Mouse (Mus musculus) liver, embryonic 16.5 days (tissue): ENCODE results near the gene Ttc34. TPM values are rescaled to one million over a fixed set of nuclear protein-coding genes. Genes with fewer than 3 reads are reported as not detected.

Experiments used
- ATAC-seq: fragments of 200-750 bp; cut with Nextera tagmentation; 2 replicates; pipeline ENCODE4 v1.8.0; 2017; ENCODE audit warnings: low read depth, mild to moderate bottlenecking, moderate number of reproducible peaks, moderate library complexity
- H3K27ac ChIP-seq: fragments of 300-500 bp; sonication (generic); 2 replicates; pipeline ENCODE4 v1.5.1; 2014; ENCODE audit warnings: mild to moderate bottlenecking, low read length
- H3K27me3 ChIP-seq: fragments of 300-500 bp; sonication (generic); 2 replicates; pipeline ENCODE4 v1.6.1; 2014; ENCODE audit warnings: low read depth, low read length, mixed read lengths; ENCODE audit not compliant: control insufficient read depth, insufficient read depth
- H3K36me3 ChIP-seq: fragments of 300-500 bp; sonication (generic); 2 replicates; pipeline ENCODE4 v1.6.1; 2014; ENCODE audit warnings: mild to moderate bottlenecking; ENCODE audit not compliant: control insufficient read depth, insufficient read depth
- H3K4me1 ChIP-seq: fragments of 300-500 bp; sonication (generic); 2 replicates; pipeline ENCODE4 v1.6.1; 2014; ENCODE audit warnings: low read depth, low read length, mixed read lengths; ENCODE audit not compliant: control insufficient read depth
- H3K4me2 ChIP-seq: fragments of 300-500 bp; sonication (generic); 2 replicates; pipeline ENCODE4 v1.6.1; 2014; ENCODE audit warnings: low read depth, low read length, mixed read lengths
- H3K4me3 ChIP-seq: fragments of 300-500 bp; sonication (generic); 2 replicates; pipeline ENCODE4 v1.5.1; 2014; ENCODE audit warnings: low read depth, mild to moderate bottlenecking, low read length
- H3K9ac ChIP-seq: fragments of 300-500 bp; sonication (generic); 2 replicates; pipeline ENCODE4 v1.6.1; 2014; ENCODE audit warnings: low read depth, low read length
- H3K9me3 ChIP-seq: fragments of 300-500 bp; sonication (generic); replicated peaks from 2 replicates; pipeline ENCODE4 v1.6.1; 2016; ENCODE audit warnings: low read length; ENCODE audit not compliant: control insufficient read depth
- WGBS: fragments of 180-500 bp; shearing (Covaris S2); extraction: QIAGEN DNeasy Blood & Tissue Kit; methylation state at CpG from one replicate; pipeline ENCODE4 v1.1.7; 2014; ENCODE audit not compliant: insufficient replicate concordance; 5-methylcytosine and 5-hydroxymethylcytosine counted together
- polyA plus RNA-seq: library from polyadenylated mRNA; unstranded; fragments of >200 nt; fragmentation: Nextera tagmentation; extraction: Ambion mirVana; gene quantifications from 2 replicates; pipeline ENCODE4 v1.2.1, GENCODE M21; 2015

The Ttc34 gene
- polyA plus RNA-seq, 1 experiment from 2014 or later: not detected

DNA sequence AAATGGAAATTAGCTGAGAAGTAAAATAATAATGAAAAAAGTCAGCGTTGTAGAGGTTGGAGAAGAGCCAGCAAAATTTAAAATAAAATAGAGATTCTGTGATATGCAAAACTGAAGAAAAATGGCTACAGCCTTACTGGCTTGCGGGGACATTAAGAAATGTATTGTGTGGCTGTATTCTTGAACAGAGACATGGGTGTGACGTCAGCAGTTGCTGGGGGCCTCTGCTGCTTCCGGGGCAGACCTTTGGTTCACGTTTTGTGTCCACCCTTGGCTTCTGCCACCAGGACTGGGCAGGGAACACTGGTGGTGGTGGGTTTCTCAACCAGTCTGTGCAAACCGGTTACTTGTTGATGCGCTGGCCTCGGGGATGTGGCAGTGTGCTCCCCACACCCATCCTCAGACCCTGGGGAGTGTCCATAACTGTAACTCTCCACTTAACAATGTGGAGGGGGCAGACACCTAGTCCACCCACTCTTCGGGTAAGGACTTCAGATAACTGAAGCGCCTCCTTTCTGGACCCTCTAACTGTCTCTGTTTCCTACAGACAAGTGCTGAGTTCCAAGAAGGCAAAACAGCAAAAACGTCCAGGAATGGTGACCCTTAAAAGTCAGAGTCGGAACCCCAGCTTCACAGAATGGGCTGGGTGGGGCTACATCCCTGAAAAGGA is 17.6 kb downstream of the Ttc34 start:
- peaks cover 32% of the 10 kb centered on the region for H3K27me3 ChIP-seq
- 43% methylated on average over 12 of the region's 12 CpGs for WGBS

DNA sequence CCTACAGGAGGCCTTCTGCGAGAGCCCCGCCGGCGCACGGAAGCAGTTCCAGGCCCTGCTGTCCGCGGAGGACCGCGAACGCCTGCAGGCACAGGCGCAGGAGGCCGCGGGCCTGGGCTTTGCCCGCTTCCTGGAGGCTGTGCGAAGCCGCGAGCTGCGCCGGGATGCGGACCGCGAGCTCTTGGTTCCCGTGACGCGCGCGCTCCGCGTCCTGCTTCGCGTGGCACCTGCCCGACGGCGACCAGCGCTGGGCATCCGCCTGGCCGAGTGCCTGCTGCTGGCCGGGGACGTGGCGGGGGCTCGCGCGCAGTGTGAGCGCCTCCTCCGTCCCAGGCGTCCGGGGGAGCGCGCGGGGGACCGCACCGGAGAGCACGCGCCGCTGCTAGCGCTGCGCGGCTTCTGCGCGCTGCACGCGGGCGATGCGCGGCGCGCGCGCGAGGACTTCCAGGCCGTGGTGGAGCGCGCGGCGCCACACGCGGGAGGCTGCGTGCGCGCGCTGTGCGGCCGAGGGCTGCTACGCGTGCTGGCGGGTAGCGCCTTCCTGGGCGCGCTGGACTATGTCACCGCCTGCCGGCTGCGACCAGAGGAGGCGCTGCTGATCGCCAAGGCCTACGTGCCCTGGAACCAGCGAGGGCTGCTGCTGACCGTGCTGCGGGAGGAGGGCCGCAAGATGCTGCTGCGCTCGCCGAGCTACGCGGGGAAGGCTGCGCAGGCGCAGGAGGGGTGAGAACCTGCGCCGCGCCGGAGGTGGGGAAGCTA is 18.6 kb downstream of the Ttc34 start:
- 0 out of 2 replicates have a peak, but pooled peaks have one; percentile 48 for ATAC-seq
- Histone ChIP-seq H3K36me3 (no peaks in the 10 kb centered on the region), H3K4me1 (no peaks in the 10 kb centered on the region; the same call in 1 of the 2 replicates), H3K27ac (no peak overlapping the region), H3K9ac (no peak overlapping the region), H3K4me3 (peak overlapping the region; percentile 38), H3K27me3 (peaks cover 32% of the 10 kb centered on the region), H3K4me2 (peak overlapping the region; percentile 53), H3K9me3 (no peaks in the 10 kb centered on the region)
- WGBS: under 1% methylated on average over 95 of the region's 110 CpGs

More for the DNA sequence above, 17.6 kb downstream of the Ttc34 start:
- no peak overlapping the region for H3K27ac ChIP-seq
- H3K9ac ChIP-seq: no peak overlapping the region
- no peak for ATAC-seq
- no peaks in the 10 kb centered on the region for H3K9me3 ChIP-seq
- H3K4me2 ChIP-seq: no peak overlapping the region
- no peak overlapping the region for H3K4me3 ChIP-seq
- H3K4me1 ChIP-seq: no peaks in the 10 kb centered on the region; the same call in 1 of the 2 replicates
- H3K36me3 ChIP-seq: no peaks in the 10 kb centered on the region

DNA sequence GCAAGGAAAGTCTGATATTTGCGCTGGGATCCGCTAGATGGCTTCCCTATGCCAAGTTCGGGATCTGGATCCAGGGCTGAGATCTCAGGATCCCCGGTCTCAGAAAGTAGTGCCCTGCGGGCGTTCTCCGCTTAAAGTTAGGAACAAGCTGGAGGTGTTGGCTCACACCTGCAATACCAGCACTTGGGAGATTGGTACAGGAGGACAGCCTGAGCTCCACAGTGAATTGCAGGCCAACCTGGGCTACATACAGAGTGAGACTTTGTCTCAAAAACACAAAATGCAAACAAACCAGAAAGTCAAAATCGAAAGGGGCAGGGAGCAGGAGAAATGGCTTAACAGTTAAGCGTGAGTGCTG is 19.2 kb downstream of the Ttc34 start:
- H3K4me2 ChIP-seq: peak overlapping the region; percentile 53
- no peaks in the 10 kb centered on the region; the same call in 1 of the 2 replicates for H3K4me1 ChIP-seq
- no peak overlapping the region for H3K27ac ChIP-seq
- 21% methylated on average over 9 of the region's 9 CpGs for WGBS
- no peaks in the 10 kb centered on the region for H3K9me3 ChIP-seq
- H3K9ac ChIP-seq: no peak overlapping the region
- no peak for ATAC-seq
- peaks cover 32% of the 10 kb centered on the region for H3K27me3 ChIP-seq
- H3K36me3 ChIP-seq: no peaks in the 10 kb centered on the region
- peak overlapping the region; percentile 38 for H3K4me3 ChIP-seq

DNA sequence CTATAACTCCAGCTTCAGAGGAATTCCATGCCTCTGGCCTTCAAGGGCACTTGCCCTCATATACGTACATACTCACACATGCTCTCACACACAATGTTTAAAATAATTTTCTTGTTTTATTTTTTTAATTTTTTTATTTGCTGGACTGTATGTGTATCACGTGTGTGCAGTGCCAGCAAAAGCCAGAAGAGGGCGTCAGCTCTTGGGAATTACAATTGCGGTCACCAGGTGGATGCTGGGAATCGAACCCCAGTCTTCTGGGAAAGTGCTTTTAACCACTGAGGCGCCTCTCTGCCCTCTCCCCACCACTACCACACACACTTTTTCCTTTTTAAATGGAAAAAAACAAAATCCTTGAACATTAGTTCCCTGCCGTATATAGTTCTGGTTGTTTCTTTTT is 19.6 kb downstream of the Ttc34 start:
- H3K4me3 ChIP-seq: no peak overlapping the region
- no peak overlapping the region for H3K9ac ChIP-seq
- no peak overlapping the region for H3K27ac ChIP-seq
- WGBS: 59% methylated on average over 7 of the region's 7 CpGs
- no peaks in the 10 kb centered on the region; the same call in 1 of the 2 replicates for H3K4me1 ChIP-seq
- ATAC-seq: no peak
- H3K36me3 ChIP-seq: no peaks in the 10 kb centered on the region
- no peak overlapping the region for H3K4me2 ChIP-seq
- H3K27me3 ChIP-seq: peaks cover 32% of the 10 kb centered on the region
- H3K9me3 ChIP-seq: no peaks in the 10 kb centered on the region

DNA sequence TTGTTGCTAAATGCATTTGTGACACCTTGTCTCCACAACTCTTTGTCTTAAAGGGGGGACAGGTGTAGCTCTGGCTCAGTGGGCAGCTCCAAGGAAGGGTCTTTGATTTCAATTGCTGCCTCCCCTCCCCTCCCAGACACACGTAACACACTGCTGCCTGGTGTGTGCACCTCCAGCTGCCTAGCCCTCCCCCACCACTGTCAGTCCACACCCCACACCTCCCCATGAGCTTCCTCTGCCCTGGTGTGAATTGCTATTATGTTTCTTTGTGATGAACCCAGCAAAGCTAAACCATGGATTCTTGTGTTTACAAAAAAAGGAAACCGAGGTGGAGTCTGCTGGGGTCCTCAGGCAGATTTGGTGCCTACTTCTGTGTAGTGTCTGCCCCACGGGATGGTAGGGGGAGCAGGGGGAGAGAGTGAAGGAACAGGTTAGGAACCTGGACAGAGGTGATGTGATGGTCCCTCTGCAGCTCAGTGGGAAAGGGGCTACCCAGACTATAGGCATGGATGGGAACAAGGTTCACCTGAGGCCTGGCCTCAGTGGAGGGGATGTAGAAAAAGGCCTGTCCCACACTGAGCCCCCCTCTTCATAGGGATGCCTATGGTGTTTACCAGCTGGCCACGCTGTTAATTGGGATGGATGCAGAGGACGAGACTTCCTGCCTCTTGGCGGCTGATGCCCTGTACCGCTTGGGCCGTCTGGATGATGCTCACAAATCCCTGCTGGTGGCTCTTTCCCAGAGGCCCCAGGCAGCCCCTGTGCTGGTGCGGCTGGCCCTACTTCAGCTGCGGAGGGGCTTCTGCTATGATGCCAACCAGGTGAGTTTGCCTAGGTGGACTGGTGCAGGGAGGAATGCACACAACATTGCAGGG is 20.3 kb downstream of the Ttc34 start:
- H3K27ac ChIP-seq: no peak overlapping the region
- no peak overlapping the region for H3K4me3 ChIP-seq
- no peaks in the 10 kb centered on the region for H3K36me3 ChIP-seq
- H3K4me1 ChIP-seq: no peaks in the 10 kb centered on the region; the same call in 1 of the 2 replicates
- WGBS: 63% methylated on average over 10 of the region's 10 CpGs
- peaks cover 32% of the 10 kb centered on the region for H3K27me3 ChIP-seq
- H3K9ac ChIP-seq: no peak overlapping the region
- H3K4me2 ChIP-seq: no peak overlapping the region
- no peak for ATAC-seq
- H3K9me3 ChIP-seq: no peaks in the 10 kb centered on the region

DNA sequence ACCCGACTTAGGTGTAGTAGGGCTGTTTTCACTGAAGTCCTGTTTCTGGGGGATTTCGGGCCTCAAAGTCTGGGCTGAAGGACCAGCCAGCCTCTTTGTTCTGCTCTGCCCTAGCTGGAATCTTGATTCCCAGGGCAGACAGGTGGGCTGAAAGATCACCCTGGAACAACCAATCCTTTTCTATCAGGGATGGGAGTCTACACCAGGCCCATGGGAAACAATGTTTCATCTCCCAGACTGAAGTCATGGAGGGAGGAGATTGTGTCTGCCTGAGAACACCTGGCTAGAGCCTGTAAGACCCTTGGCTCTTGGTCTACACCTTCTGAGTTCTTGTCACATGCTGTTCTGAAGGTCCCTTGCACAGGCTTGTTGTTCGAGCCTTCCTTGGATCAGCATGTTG is 21.3 kb downstream of the Ttc34 start:
- 46% methylated on average over 3 of the region's 3 CpGs for WGBS
- no peak for ATAC-seq
- Histone ChIP-seq H3K4me3 (no peak overlapping the region), H3K36me3 (no peaks in the 10 kb centered on the region), H3K9me3 (no peaks in the 10 kb centered on the region), H3K9ac (no peak overlapping the region), H3K27me3 (peaks cover 32% of the 10 kb centered on the region), H3K27ac (no peak overlapping the region), H3K4me1 (no peaks in the 10 kb centered on the region; the same call in 1 of the 2 replicates), H3K4me2 (no peak overlapping the region)

DNA sequence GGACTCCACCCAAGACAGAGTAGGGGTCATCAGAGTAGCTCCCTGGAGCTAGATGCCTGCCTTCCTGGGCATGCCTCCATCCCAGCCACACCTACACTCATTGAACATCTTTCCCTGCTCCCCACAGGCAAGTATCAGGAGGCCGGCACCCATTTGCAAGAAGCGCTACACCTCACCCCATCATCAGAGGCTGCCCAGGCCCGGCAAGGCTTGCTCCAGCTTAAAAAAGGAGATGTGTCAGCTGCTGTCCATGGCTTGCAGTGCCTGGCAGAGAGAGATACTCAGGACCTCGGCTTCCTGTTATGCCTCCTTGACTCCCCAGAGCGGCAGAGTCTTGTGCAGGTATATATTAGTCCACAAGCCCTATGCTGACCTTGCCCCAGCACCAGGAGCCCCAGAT is 24.7 kb downstream of the Ttc34 start:
- no peak overlapping the region for H3K4me3 ChIP-seq
- 49% methylated on average over 5 of the region's 5 CpGs for WGBS
- no peaks in the 10 kb centered on the region for H3K36me3 ChIP-seq
- peaks cover 6% of the 10 kb centered on the region for H3K4me1 ChIP-seq
- no peak overlapping the region for H3K27ac ChIP-seq
- no peak for ATAC-seq
- no peaks in the 10 kb centered on the region for H3K9me3 ChIP-seq
- H3K9ac ChIP-seq: no peak overlapping the region
- H3K27me3 ChIP-seq: peaks cover under 1% of the 10 kb centered on the region; the same call in 1 of the 2 replicates
- no peak overlapping the region for H3K4me2 ChIP-seq

DNA sequence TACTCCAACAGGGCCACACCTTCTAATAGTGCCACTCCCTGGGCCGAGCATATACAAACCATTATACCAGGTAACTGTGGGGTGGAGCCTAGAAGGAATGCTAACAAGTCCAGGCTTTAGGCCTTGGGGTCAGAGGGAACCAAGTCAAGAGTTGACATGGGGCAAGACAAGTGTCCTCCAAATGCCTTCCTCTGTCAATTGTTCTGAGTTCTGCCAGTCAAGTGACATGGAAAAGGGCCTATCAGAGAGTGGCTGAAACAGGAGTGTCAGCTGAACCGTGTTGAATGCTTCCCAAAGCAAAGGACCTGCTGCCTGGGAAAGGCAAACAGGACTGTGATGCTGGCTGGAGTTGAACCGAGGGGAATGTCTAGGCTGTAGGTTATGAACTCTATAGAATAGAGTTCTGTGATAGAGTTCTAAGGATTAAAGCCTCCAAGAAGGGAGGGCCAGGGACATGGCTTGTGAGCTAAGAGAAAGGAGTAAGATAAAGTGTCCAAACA is 26.2 kb downstream of the Ttc34 start:
- no peaks in the 10 kb centered on the region; the same call in 1 of the 2 replicates for H3K27me3 ChIP-seq
- H3K27ac ChIP-seq: no peak overlapping the region
- peaks cover 6% of the 10 kb centered on the region for H3K4me1 ChIP-seq
- no peaks in the 10 kb centered on the region for H3K9me3 ChIP-seq
- no peak for ATAC-seq
- no peak overlapping the region for H3K9ac ChIP-seq
- no peaks in the 10 kb centered on the region for H3K36me3 ChIP-seq
- no peak overlapping the region for H3K4me2 ChIP-seq
- 63% methylated on average over 3 of the region's 3 CpGs for WGBS
- H3K4me3 ChIP-seq: no peak overlapping the region
